Mouse (Mus musculus): ENCODE data around the gene B3gat3. TPM values are rescaled to one million over a fixed set of nuclear protein-coding genes. Genes with fewer than 3 reads are reported as not detected.

B3gat3 gene
- polyA plus RNA-seq, 1 experiment from 2014 or later, result 82.8 TPM

GRCm38 (mm10) chr19:8975491-8975890, 55.3 kb downstream of the B3gat3 start:
- Histone ChIP-seq H3K9me3 (replicated peaks) (no peaks in the 10 kb centered on the region), H3K27ac (no peak overlapping the region), H3K4me1 (no peaks in the 10 kb centered on the region), H3K9ac (no peak overlapping the region), H3K4me3 (no peak overlapping the region), H3K4me2 (replicated peaks) (no peak overlapping the region), H3K36me3 (peaks cover 93% of the 10 kb centered on the region), H3K27me3 (no peaks in the 10 kb centered on the region)
- WGBS, result 99% methylated on average over 2 of the region's 2 CpGs
- no peak for ATAC-seq (ENCODE audit: low FRiP score)

- H3K4me3 ChIP-seq, result no peak overlapping the region
- ATAC-seq (ENCODE audit: low FRiP score), result peak; percentile 68; the same call in 1 of the 2 replicates
- WGBS, result 49% methylated on average over 3 of the region's 3 CpGs
- H3K27me3 ChIP-seq, result no peaks in the 10 kb centered on the region
- H3K4me2 ChIP-seq (replicated peaks), result no peak overlapping the region
- H3K9ac ChIP-seq, result no peak overlapping the region
- no peaks in the 10 kb centered on the region for H3K9me3 ChIP-seq (replicated peaks)
- H3K36me3 ChIP-seq, result peaks cover 89% of the 10 kb centered on the region
- H3K4me1 ChIP-seq, result no peaks in the 10 kb centered on the region
- H3K27ac ChIP-seq, result no peak overlapping the region
Observed at GRCm38 (mm10) chr19:8976535-8976934, 56.4 kb downstream of the B3gat3 start.

Small RNAs within 50 kb of the gene (microRNA-seq; reads per million reads assigned to microRNA genes)
- not detected for gene Mir5136

Other genes starting within 250 kb of the B3gat3 start
- 126 and 127 TPM in 2 replicates for gene Slc3a2, start 197.0 kb upstream of the B3gat3 start, polyA plus RNA-seq (2016; fragmentation: Nextera tagmentation; extraction: Ambion mirVana)
- gene Wdr74, start 184.5 kb upstream of the B3gat3 start, polyA plus RNA-seq (2016; fragmentation: Nextera tagmentation; extraction: Ambion mirVana), result 72.6 and 73.3 TPM in 2 replicates
- gene 1700092M07Rik, start 179.7 kb upstream of the B3gat3 start, polyA plus RNA-seq (2016; fragmentation: Nextera tagmentation; extraction: Ambion mirVana), result 2.4 and 4.5 TPM in 2 replicates
- 128 and 132 TPM in 2 replicates for gene Stx5a, start 179.0 kb upstream of the B3gat3 start, polyA plus RNA-seq (2016; fragmentation: Nextera tagmentation; extraction: Ambion mirVana)
- gene Nxf1, start 163.3 kb upstream of the B3gat3 start, polyA plus RNA-seq (2016; fragmentation: Nextera tagmentation; extraction: Ambion mirVana), result 190 and 196 TPM in 2 replicates
- 189 and 213 TPM in 2 replicates for gene Tmem223, start 149.4 kb upstream of the B3gat3 start, polyA plus RNA-seq (2016; fragmentation: Nextera tagmentation; extraction: Ambion mirVana)
- 36.9 and 39.7 TPM in 2 replicates for gene Tmem179b, start 145.9 kb upstream of the B3gat3 start, polyA plus RNA-seq (2016; fragmentation: Nextera tagmentation; extraction: Ambion mirVana)
- gene Taf6l, start 134.0 kb upstream of the B3gat3 start, polyA plus RNA-seq (2016; fragmentation: Nextera tagmentation; extraction: Ambion mirVana), result 31.8 and 32.4 TPM in 2 replicates
- gene Polr2g, start 121.8 kb upstream of the B3gat3 start, polyA plus RNA-seq (2016; fragmentation: Nextera tagmentation; extraction: Ambion mirVana), result 146 and 149 TPM in 2 replicates
- gene Zbtb3, start 117.8 kb upstream of the B3gat3 start, polyA plus RNA-seq (2016; fragmentation: Nextera tagmentation; extraction: Ambion mirVana), result 6.5 and 7.4 TPM in 2 replicates
- gene Ttc9c, start 101.0 kb upstream of the B3gat3 start, polyA plus RNA-seq (2016; fragmentation: Nextera tagmentation; extraction: Ambion mirVana), result 55.6 and 61.4 TPM in 2 replicates
- gene Hnrnpul2, start 100.4 kb upstream of the B3gat3 start, polyA plus RNA-seq (2016; fragmentation: Nextera tagmentation; extraction: Ambion mirVana), result 6.2 and 6.8 TPM in 2 replicates
- gene AC129217.1, start 90.6 kb upstream of the B3gat3 start, polyA plus RNA-seq (2016; fragmentation: Nextera tagmentation; extraction: Ambion mirVana), result not detected in 2 replicates
- gene Bscl2, start 82.9 kb upstream of the B3gat3 start, polyA plus RNA-seq (2016; fragmentation: Nextera tagmentation; extraction: Ambion mirVana), result 65.8 and 66.1 TPM in 2 replicates
- gene Gng3, start 81.2 kb upstream of the B3gat3 start, polyA plus RNA-seq (2016; fragmentation: Nextera tagmentation; extraction: Ambion mirVana), result 171 and 176 TPM in 2 replicates
- 0.49 and 0.82 TPM in 2 replicates for gene Lrrn4cl, start 69.6 kb upstream of the B3gat3 start, polyA plus RNA-seq (2016; fragmentation: Nextera tagmentation; extraction: Ambion mirVana)
- 166 and 175 TPM in 2 replicates for gene Ubxn1, start 48.9 kb upstream of the B3gat3 start, polyA plus RNA-seq (2016; fragmentation: Nextera tagmentation; extraction: Ambion mirVana)
- gene Uqcc3, start 39.5 kb upstream of the B3gat3 start, polyA plus RNA-seq (2016; fragmentation: Nextera tagmentation; extraction: Ambion mirVana), result 62.1 and 64.7 TPM in 2 replicates
- 69.0 and 69.5 TPM in 2 replicates for gene Lbhd1, start 36.6 kb upstream of the B3gat3 start, polyA plus RNA-seq (2016; fragmentation: Nextera tagmentation; extraction: Ambion mirVana)
- not detected in 2 replicates for gene Gm49403, start 36.4 kb upstream of the B3gat3 start, polyA plus RNA-seq (2016; fragmentation: Nextera tagmentation; extraction: Ambion mirVana)
- 74.3 and 87.4 TPM in 2 replicates for gene 1810009A15Rik, start 31.5 kb upstream of the B3gat3 start, polyA plus RNA-seq (2016; fragmentation: Nextera tagmentation; extraction: Ambion mirVana)
- gene Gm49416, start 31.4 kb upstream of the B3gat3 start, polyA plus RNA-seq (2016; fragmentation: Nextera tagmentation; extraction: Ambion mirVana), result not detected in 2 replicates
- gene Ints5, start 27.4 kb upstream of the B3gat3 start, polyA plus RNA-seq (2016; fragmentation: Nextera tagmentation; extraction: Ambion mirVana), result 43.4 and 45.2 TPM in 2 replicates
- 114 and 118 TPM in 2 replicates for gene Ganab, start 22.3 kb upstream of the B3gat3 start, polyA plus RNA-seq (2016; fragmentation: Nextera tagmentation; extraction: Ambion mirVana)
- 1.8 and 3.2 TPM in 2 replicates for gene Rom1, start 9.0 kb downstream of the B3gat3 start, polyA plus RNA-seq (2016; fragmentation: Nextera tagmentation; extraction: Ambion mirVana)
- gene Eml3, start 9.2 kb downstream of the B3gat3 start, polyA plus RNA-seq (2016; fragmentation: Nextera tagmentation; extraction: Ambion mirVana), result 17.0 and 17.1 TPM in 2 replicates
- 174 and 185 TPM in 2 replicates for gene Mta2, start 21.5 kb downstream of the B3gat3 start, polyA plus RNA-seq (2016; fragmentation: Nextera tagmentation; extraction: Ambion mirVana)
- gene Tut1, start 33.5 kb downstream of the B3gat3 start, polyA plus RNA-seq (2016; fragmentation: Nextera tagmentation; extraction: Ambion mirVana), result 32.3 and 35.7 TPM in 2 replicates
- 352 and 372 TPM in 2 replicates for gene Eef1g, start 46.7 kb downstream of the B3gat3 start, polyA plus RNA-seq (2016; fragmentation: Nextera tagmentation; extraction: Ambion mirVana)
- gene Ahnak, start 68.9 kb downstream of the B3gat3 start, polyA plus RNA-seq (2016; fragmentation: Nextera tagmentation; extraction: Ambion mirVana), result 12.7 and 15.4 TPM in 2 replicates
- gene Scgb1a1, start 167.6 kb downstream of the B3gat3 start, polyA plus RNA-seq (2016; fragmentation: Nextera tagmentation; extraction: Ambion mirVana), result not detected in 2 replicates
- gene Asrgl1, start 215.3 kb downstream of the B3gat3 start, polyA plus RNA-seq (2016; fragmentation: Nextera tagmentation; extraction: Ambion mirVana), result 16.8 and 18.0 TPM in 2 replicates